Mouse (Mus musculus) heart, adult 8-10 months (tissue): Measurements from ENCODE around the gene Oas1h. TPM values are rescaled to one million over a fixed set of nuclear protein-coding genes. Genes with fewer than 3 reads are reported as not detected.

Experiments used
- microRNA-seq: library from miRNA; unstranded; fragments of <30 nt; microRNA quantifications from one replicate; pipeline ENCODE4 v1.2.0, GENCODE M21; 2022
- total RNA-seq, 4 experiments: library from RNA; stranded (reverse); gene quantifications; 2 replicates each; pipeline ENCODE4 v1.2.4; 2022

The Oas1h gene
- total RNA-seq, 4 experiments from 2014 or later = not detected

Small RNAs within 50 kb of the gene (microRNA-seq; reads per million reads assigned to microRNA genes)
- gene Gm22907 = not detected

Other genes with a start within 250 kb of the Oas1h start
- 10 to 100 TPM; 14.3 to 17.9 (median 15.3) TPM for gene Rita1, start 248.8 kb upstream of the Oas1h start, total RNA-seq
- 10 to 100 TPM; 21.0 to 24.7 (median 23.0) TPM for gene Ddx54, start 248.7 kb upstream of the Oas1h start, total RNA-seq
- not detected for gene Cfap73, start 227.2 kb upstream of the Oas1h start, total RNA-seq
- gene Rasal1, start 212.6 kb upstream of the Oas1h start, total RNA-seq = under 1 TPM in 3 of 4 experiments, not detected in 1; 0.44 to 0.79 (median 0.46) TPM
- 1 to 10 TPM; 1.7 to 2.0 (median 1.9) TPM for gene Dtx1, start 149.5 kb upstream of the Oas1h start, total RNA-seq
- gene Oas2, start 111.6 kb upstream of the Oas1h start, total RNA-seq = 1 to 10 TPM in 1 of 4 experiments, under 1 TPM in 3; 0.62 to 1.0 (median 0.83) TPM
- gene Oas3, start 83.8 kb upstream of the Oas1h start, total RNA-seq = under 1 TPM in 2 of 4 experiments, not detected in 2; 0.16 to 0.26 TPM
- gene Oas1e, start 65.9 kb upstream of the Oas1h start, total RNA-seq = not detected
- under 1 TPM; 0.22 to 0.52 (median 0.30) TPM for gene Oas1c, start 48.9 kb upstream of the Oas1h start, total RNA-seq
- not detected for gene Oas1f, start 14.1 kb upstream of the Oas1h start, total RNA-seq
- under 1 TPM in 1 of 4 experiments, not detected in 3; 0.43 TPM for gene Oas1g, start 26.2 kb downstream of the Oas1h start, total RNA-seq
- gene Oas1a, start 46.1 kb downstream of the Oas1h start, total RNA-seq = under 1 TPM; 0.24 to 0.46 (median 0.34) TPM
- gene Oas1d, start 53.1 kb downstream of the Oas1h start, total RNA-seq = not detected
- gene Rph3a, start 148.7 kb downstream of the Oas1h start, total RNA-seq = under 1 TPM in 2 of 4 experiments, not detected in 2; 0.06 to 0.12 TPM